ENCODE assay signal across 24 mouse cellular contexts in genomic region chr11:5008867-5009266, GRCm38 (mm10). TPM values are rescaled to one million over a fixed set of nuclear protein-coding genes. Genes with fewer than 3 reads are reported as not detected.
A peak's percentile ranks its signal among the peaks of the same experiment; 100 is the strongest.
DNase-seq lines count a peak whose midpoint lies in the region; ATAC-seq and TF ChIP-seq lines count a peak whose summit lies in the region.
"Had no signal": no experiment of that assay in that cellular context is flagged by ENCODE, and none has a peak within 500 bp of the region (broad histone marks: within the 10 kb centered on the region; RNA-seq: fewer than 3 reads in every experiment).

No protein-coding gene starts in this region.

- 0 out of 2 replicates have a peak, but pooled peaks cover 4% of the 10 kb centered on the region for H3K4me1 ChIP-seq in limb, embryonic 13.5 days
- no peaks in the 10 kb centered on the region for H3K4me1 ChIP-seq in limb, embryonic 10.5 days
- H3K4me1 ChIP-seq in liver, embryonic 14.5 days (replicated peaks; ENCODE audit: control insufficient read depth in 2 of 2, insufficient read depth in 2 of 2, low read length in 1 of 2), result peaks cover 56 to 58% of the 10 kb centered on the region in 2 experiments
- H3K4me1 ChIP-seq: embryonic facial prominence, embryonic 12.5 days; midbrain, embryonic 15.5 days; neural tube, embryonic 15.5 days had no signal

- TF ChIP-seq POLR2A in myocyte (IDR thresholded peaks at IDR 0.05; ENCODE audit: insufficient read length, low read depth), result no peak

- no peak for DNase-seq in limb, embryonic 10.5 days (ENCODE audit: low spot score)
- peak; percentile 58 for DNase-seq in c-Kit-positive CD71-positive TER-119-positive erythroid progenitor cells, embryonic 14.5 days (ENCODE audit: low spot score)
- no peak for DNase-seq in liver, embryonic 14.5 days (ENCODE audit: low read depth in 3 of 3, low spot score in 3 of 3)
- DNase-seq in thymus, postnatal 25 days, result no peak
- no peak for DNase-seq in adrenal gland, postnatal 14 days
- DNase-seq in cerebellum, adult 9-10 months, result no peak
- DNase-seq: adrenal gland, postnatal 10 days; cerebellum, adult 2 months; heart, postnatal 36 days; lung, postnatal 10 days; right cerebral cortex, postnatal 14 days; thymus, postnatal 14 days had no signal

- H3K27me3 ChIP-seq in limb, embryonic 13.5 days, result no peaks in the 10 kb centered on the region
- no peaks in the 10 kb centered on the region for H3K27me3 ChIP-seq in limb, embryonic 10.5 days (ENCODE audit: low read depth, poor library complexity, severe bottlenecking)
- H3K27me3 ChIP-seq in liver, embryonic 14.5 days (ENCODE audit: control insufficient read depth, insufficient read depth, low read length), result no peaks in the 10 kb centered on the region
- H3K27me3 ChIP-seq in myocyte (ENCODE audit: control insufficient read depth, insufficient read depth, insufficient read length), result no peaks in the 10 kb centered on the region
- H3K27me3 ChIP-seq: embryonic facial prominence, embryonic 12.5 days; megakaryocyte, embryonic 14.5 days; midbrain, embryonic 15.5 days; neural tube, embryonic 15.5 days; Patski had no signal

- WGBS in limb, embryonic 13.5 days, result 84% methylated on average over 3 of the region's 3 CpGs
- WGBS in limb, embryonic 10.5 days, result 89% methylated on average over 3 of the region's 3 CpGs
- 10% methylated on average over 3 of the region's 3 CpGs for WGBS in liver, embryonic 14.5 days (ENCODE audit: insufficient replicate concordance)

- TF ChIP-seq EP300 in liver, embryonic 14.5 days (IDR thresholded peaks at IDR 0.05; ENCODE audit: low read depth), result no peak

- no peak overlapping the region for H3K4me2 ChIP-seq in limb, embryonic 13.5 days (replicated peaks)
- peak overlapping the region; percentile 83 for H3K4me2 ChIP-seq in liver, embryonic 14.5 days (ENCODE audit: low read depth)
- peak overlapping the region; percentile 83 for H3K4me2 ChIP-seq in myocyte (ENCODE audit: low read depth)
- H3K4me2 ChIP-seq: embryonic facial prominence, embryonic 12.5 days; midbrain, embryonic 15.5 days; neural tube, embryonic 15.5 days had no signal

- no peak for ATAC-seq in limb, embryonic 13.5 days (ENCODE audit: low FRiP score, low read depth)
- peak; percentile 76 for ATAC-seq in liver, embryonic 14.5 days (ENCODE audit: insufficient read depth)
- ATAC-seq: hindbrain, embryonic 16.5 days; intestine, postnatal 0 days; midbrain, embryonic 15.5 days; Patski had no signal

- no peaks in the 10 kb centered on the region for H3K9me3 ChIP-seq in limb, embryonic 13.5 days
- H3K9me3 ChIP-seq in limb, embryonic 10.5 days (replicated peaks), result no peaks in the 10 kb centered on the region
- no peaks in the 10 kb centered on the region for H3K9me3 ChIP-seq in liver, embryonic 14.5 days (ENCODE audit: control insufficient read depth, low read length)
- H3K9me3 ChIP-seq: embryonic facial prominence, embryonic 12.5 days; megakaryocyte, embryonic 14.5 days; midbrain, embryonic 15.5 days; neural tube, embryonic 15.5 days had no signal

- peaks cover 31% of the 10 kb centered on the region for H3K36me3 ChIP-seq in limb, embryonic 13.5 days
- peaks cover 24% of the 10 kb centered on the region for H3K36me3 ChIP-seq in limb, embryonic 10.5 days
- H3K36me3 ChIP-seq in liver, embryonic 14.5 days (replicated peaks; ENCODE audit: control insufficient read depth, insufficient read depth, low read depth), result peaks cover 24% of the 10 kb centered on the region
- H3K36me3 ChIP-seq in myocyte (ENCODE audit: control insufficient read depth, insufficient read depth), result peaks cover under 1% of the 10 kb centered on the region

- no peak overlapping the region for H3ac ChIP-seq in myocyte (ENCODE audit: control insufficient read depth, insufficient read length)

- no peak overlapping the region for H3K4me3 ChIP-seq in limb, embryonic 13.5 days
- no peak overlapping the region for H3K4me3 ChIP-seq in limb, embryonic 10.5 days
- peak overlapping the region; percentile 21 to 58; a peak in 3 of 4 replicates for H3K4me3 ChIP-seq in liver, embryonic 14.5 days (ENCODE audit: insufficient read depth in 1 of 2, low read depth in 2 of 2, low read length in 2 of 2)
- H3K4me3 ChIP-seq in myocyte, result no peak overlapping the region
- H3K4me3 ChIP-seq: embryonic facial prominence, embryonic 12.5 days; gastrocnemius, adult 2 months; midbrain, embryonic 15.5 days; neural tube, embryonic 15.5 days had no signal

- H3K27ac ChIP-seq in limb, embryonic 13.5 days, result no peak overlapping the region
- no peak overlapping the region for H3K27ac ChIP-seq in limb, embryonic 10.5 days
- H3K27ac ChIP-seq in liver, embryonic 14.5 days, result peak overlapping the region; percentile 97
- H3K27ac ChIP-seq: embryonic facial prominence, embryonic 12.5 days; gastrocnemius, adult 2 months; kidney, postnatal 0 days; midbrain, embryonic 15.5 days; neural tube, embryonic 15.5 days had no signal

- 0 out of 2 replicates have a peak overlapping the region, but pooled peaks have one; percentile 4 for H3K9ac ChIP-seq in limb, embryonic 13.5 days
- H3K9ac ChIP-seq in liver, embryonic 14.5 days (replicated peaks), result peak overlapping the region; percentile 71
- H3K9ac ChIP-seq: embryonic facial prominence, embryonic 12.5 days; midbrain, embryonic 15.5 days; neural tube, embryonic 15.5 days had no signal

- TF ChIP-seq CTCF in liver, embryonic 14.5 days (IDR thresholded peaks at IDR 0.05; ENCODE audit: low read depth), result no peak

- H3K79me2 ChIP-seq in myocyte (ENCODE audit: control insufficient read depth, insufficient read depth), result no peaks in the 10 kb centered on the region

TF ChIP-seq in myocyte, 11 proteins besides CTCF, POLR2A, EP300 and RAD21:
- TF ChIP-seq TCF3 (IDR thresholded peaks at IDR 0.05; ENCODE audit: insufficient read length, low read depth), result no peak
- no peak for TF ChIP-seq MYOD1 (IDR thresholded peaks at IDR 0.05; ENCODE audit: control insufficient read depth in 1 of 3, insufficient read length in 2 of 3, low read depth in 2 of 3)
- no peak for TF ChIP-seq SRF (IDR thresholded peaks at IDR 0.05; ENCODE audit: control insufficient read depth, insufficient read length, low read depth)
- no peak for TF ChIP-seq MAX (IDR thresholded peaks at IDR 0.05; ENCODE audit: low read depth)
- no peak for TF ChIP-seq MYOG (IDR thresholded peaks at IDR 0.05; ENCODE audit: control insufficient read depth in 1 of 3, insufficient read depth in 1 of 3, insufficient read length in 2 of 3, low read depth in 2 of 3)
- TF ChIP-seq REST (IDR thresholded peaks at IDR 0.05; ENCODE audit: insufficient read depth, insufficient read length), result no peak
- TF ChIP-seq POLR2AphosphoS2 (IDR thresholded peaks at IDR 0.05; ENCODE audit: insufficient read length, low read depth), result no peak
- TF ChIP-seq TCF12 (IDR thresholded peaks at IDR 0.05; ENCODE audit: insufficient read depth, poor library complexity, severe bottlenecking), result no peak
- no peak for TF ChIP-seq CEBPB (IDR thresholded peaks at IDR 0.05; ENCODE audit: insufficient read depth, poor library complexity, severe bottlenecking)
- no peak for TF ChIP-seq E2F4 (IDR thresholded peaks at IDR 0.05; ENCODE audit: insufficient read depth)
- no peak for TF ChIP-seq USF1 (IDR thresholded peaks at IDR 0.05; ENCODE audit: low read depth)
TF ChIP-seq in myocyte: peak in this region for 0.

RNA-seq across cellular contexts. Expression of gene Ap1b1, which starts 22.2 kb away (rescaled TPM):
- 49.9 and 54.4 TPM in 2 replicates for polyA plus RNA-seq in limb, embryonic 13.5 days (2015; fragmentation: Nextera tagmentation; extraction: Ambion mirVana)
- polyA plus RNA-seq in limb, embryonic 10.5 days (2016; fragmentation: Nextera tagmentation; extraction: Ambion mirVana), result 49.2 and 60.2 TPM in 2 replicates
- polyA plus RNA-seq in liver, embryonic 14.5 days (2012; rRNA removed), result 54.1 and 58.8 TPM in 2 replicates
- polyA plus RNA-seq in liver, embryonic 14.5 days (2014; fragmentation: Nextera tagmentation; extraction: Ambion mirVana), result 64.1 and 77.8 TPM in 2 replicates
- 55.6 TPM for polyA plus RNA-seq in myocyte (2012; fragmentation: generic; extraction: Trizol)
- total RNA-seq in adrenal gland, postnatal 14 days (2021), result 59.5 and 77.4 TPM in 2 replicates

RNA-seq across cellular contexts. Expression of gene Rasl10a, which starts 49.1 kb away (rescaled TPM):
- 4.2 and 5.2 TPM in 2 replicates for polyA plus RNA-seq in limb, embryonic 13.5 days (2015; fragmentation: Nextera tagmentation; extraction: Ambion mirVana)
- polyA plus RNA-seq in limb, embryonic 10.5 days (2016; fragmentation: Nextera tagmentation; extraction: Ambion mirVana), result 0.34 and 0.51 TPM in 2 replicates
- 0.21 and 0.32 TPM in 2 replicates for polyA plus RNA-seq in liver, embryonic 14.5 days (2012; rRNA removed)
- polyA plus RNA-seq in liver, embryonic 14.5 days (2014; fragmentation: Nextera tagmentation; extraction: Ambion mirVana), result 0.34 and 0.38 TPM in 2 replicates
- 1.4 TPM for polyA plus RNA-seq in myocyte (2012; fragmentation: generic; extraction: Trizol)
- 0.30 and 0.34 TPM in 2 replicates for total RNA-seq in adrenal gland, postnatal 14 days (2021)
- total RNA-seq: gastrocnemius, adult 2 months; liver, adult 2 months had no signal

RNA-seq across cellular contexts. Expression of gene Gas2l1, which starts 56.3 kb away (rescaled TPM):
- polyA plus RNA-seq in limb, embryonic 13.5 days (2015; fragmentation: Nextera tagmentation; extraction: Ambion mirVana), result 25.5 and 28.4 TPM in 2 replicates
- polyA plus RNA-seq in limb, embryonic 10.5 days (2016; fragmentation: Nextera tagmentation; extraction: Ambion mirVana), result 27.5 and 34.4 TPM in 2 replicates
- polyA plus RNA-seq in liver, embryonic 14.5 days (2012; rRNA removed), result 10.9 and 11.3 TPM in 2 replicates
- 12.1 and 17.1 TPM in 2 replicates for polyA plus RNA-seq in liver, embryonic 14.5 days (2014; fragmentation: Nextera tagmentation; extraction: Ambion mirVana)
- 69.3 TPM for polyA plus RNA-seq in myocyte (2012; fragmentation: generic; extraction: Trizol)
- 34.5 and 35.0 TPM in 2 replicates for total RNA-seq in adrenal gland, postnatal 14 days (2021)

Comparison
In these comparisons a context has a peak if more than half of its experiments do, and no peak if none do; other contexts are left out.
1. H3K4me3 ChIP-seq: peak in liver, embryonic 14.5 days (2 of 2); none in limb, embryonic 13.5 days (single experiment), limb, embryonic 10.5 days (single experiment) and myocyte (single experiment).